Mouse (Mus musculus) mouse trophoblast stem cell (cell line): ENCODE measurements around the gene Fes.

Experiments used
- in situ Hi-C, 2 experiments: fragments of 300-500 bp; cut with MseI, MboI; formaldehyde crosslinking; loops; 2 replicates in 1 of 2; 3 replicates in 1 of 2; pipeline ENCODE4 v1.15.1; 2025

Fes gene

GRCm38 (mm10) chr7:80387633-80388543 is at the start of gene Fes:
TSS of gene Fes (minus strand) at chr7:80387946.
- in situ Hi-C loops, result loop anchor here (5.0 kb wide), 1 partner anchor 194 kb away; no protein-coding TSS in a partner anchor

- in situ Hi-C loops, result no loop called here
These were observed 48.8 kb upstream of the Fes start for GRCm38 (mm10) chr7:80436571-80436970.

- in situ Hi-C loops, result no loop called here
These were observed 47.8 kb upstream of the Fes start for GRCm38 (mm10) chr7:80435594-80435993.

GRCm38 (mm10) chr7:80429661-80430060 is 41.9 kb upstream of the Fes start:
- in situ Hi-C loops, result no loop called here

- in situ Hi-C loops, result no loop called here
These were observed 40.0 kb upstream of the Fes start for GRCm38 (mm10) chr7:80427730-80428129.

GRCm38 (mm10) chr7:80426363-80426762 is 38.6 kb upstream of the Fes start:
- in situ Hi-C loops, result no loop called here

- in situ Hi-C loops, result no loop called here
These were observed 37.0 kb upstream of the Fes start for GRCm38 (mm10) chr7:80424722-80425121.

- in situ Hi-C loops, result no loop called here
These were observed 35.2 kb upstream of the Fes start for GRCm38 (mm10) chr7:80422759-80423480.

GRCm38 (mm10) chr7:80421576-80421975 is 33.8 kb upstream of the Fes start:
- in situ Hi-C loops, result no loop called here

- in situ Hi-C loops, result no loop called here
These were observed 32.8 kb upstream of the Fes start for GRCm38 (mm10) chr7:80420586-80420985.

GRCm38 (mm10) chr7:80419278-80419677 is 31.5 kb upstream of the Fes start:
- in situ Hi-C loops, result no loop called here

GRCm38 (mm10) chr7:80418036-80418435 is 30.3 kb upstream of the Fes start:
- in situ Hi-C loops, result no loop called here

GRCm38 (mm10) chr7:80417601-80418000 is 29.9 kb upstream of the Fes start:
- in situ Hi-C loops, result no loop called here

GRCm38 (mm10) chr7:80416969-80417368 is 29.2 kb upstream of the Fes start:
- in situ Hi-C loops, result no loop called here

- in situ Hi-C loops, result no loop called here
These were observed 26.6 kb upstream of the Fes start for GRCm38 (mm10) chr7:80414303-80414855.

GRCm38 (mm10) chr7:80413512-80414302 is 26.0 kb upstream of the Fes start:
- in situ Hi-C loops, result no loop called here

- in situ Hi-C loops, result no loop called here
These were observed 25.0 kb upstream of the Fes start for GRCm38 (mm10) chr7:80412781-80413180.

- in situ Hi-C loops, result no loop called here
These were observed 24.5 kb upstream of the Fes start for GRCm38 (mm10) chr7:80412279-80412678.

GRCm38 (mm10) chr7:80410380-80410779 is 22.6 kb upstream of the Fes start:
- in situ Hi-C loops, result no loop called here

GRCm38 (mm10) chr7:80407712-80408111 is 20.0 kb upstream of the Fes start:
- in situ Hi-C loops, result no loop called here

GRCm38 (mm10) chr7:80406186-80406585 is 18.4 kb upstream of the Fes start:
- in situ Hi-C loops, result no loop called here
